Mouse (Mus musculus): ENCODE measurements around the gene Mpv17. TPM values are rescaled to one million over a fixed set of nuclear protein-coding genes. Genes with fewer than 3 reads are reported as not detected.

Mpv17 gene
- polyA plus RNA-seq, 1 experiment from 2014 or later, result 54.4 TPM

DNA sequence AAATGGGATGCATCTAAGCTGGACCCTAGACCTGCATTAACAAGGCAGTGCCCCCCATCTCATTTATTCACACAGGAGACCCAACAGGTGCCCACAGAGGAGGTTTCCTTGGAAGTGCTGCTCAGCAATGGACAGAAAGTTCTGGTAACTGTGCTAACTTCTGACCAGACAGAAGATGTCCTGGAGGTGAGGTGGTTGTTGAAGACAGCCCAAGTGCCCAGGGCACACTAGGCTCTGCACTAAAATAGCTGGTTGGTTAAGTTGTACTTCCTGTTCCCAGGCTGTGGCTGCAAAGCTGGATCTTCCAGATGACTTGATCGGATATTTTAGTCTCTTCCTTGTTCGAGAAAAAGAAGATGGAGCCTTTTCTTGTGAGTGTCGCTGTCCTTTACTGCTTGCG, 41.6 kb upstream of the Mpv17 start:
- H3K9me3 ChIP-seq (replicated peaks), result peaks cover 6% of the 10 kb centered on the region
- peaks cover 66% of the 10 kb centered on the region for H3K36me3 ChIP-seq
- no peak overlapping the region for H3K9ac ChIP-seq
- no peaks in the 10 kb centered on the region for H3K27me3 ChIP-seq
- 94% methylated on average over 4 of the region's 4 CpGs for WGBS
- ATAC-seq (ENCODE audit: low FRiP score), result no peak
- peaks cover 27% of the 10 kb centered on the region for H3K4me1 ChIP-seq
- H3K4me2 ChIP-seq (replicated peaks), result no peak overlapping the region
- no peak overlapping the region for H3K4me3 ChIP-seq
- H3K27ac ChIP-seq, result no peak overlapping the region

DNA sequence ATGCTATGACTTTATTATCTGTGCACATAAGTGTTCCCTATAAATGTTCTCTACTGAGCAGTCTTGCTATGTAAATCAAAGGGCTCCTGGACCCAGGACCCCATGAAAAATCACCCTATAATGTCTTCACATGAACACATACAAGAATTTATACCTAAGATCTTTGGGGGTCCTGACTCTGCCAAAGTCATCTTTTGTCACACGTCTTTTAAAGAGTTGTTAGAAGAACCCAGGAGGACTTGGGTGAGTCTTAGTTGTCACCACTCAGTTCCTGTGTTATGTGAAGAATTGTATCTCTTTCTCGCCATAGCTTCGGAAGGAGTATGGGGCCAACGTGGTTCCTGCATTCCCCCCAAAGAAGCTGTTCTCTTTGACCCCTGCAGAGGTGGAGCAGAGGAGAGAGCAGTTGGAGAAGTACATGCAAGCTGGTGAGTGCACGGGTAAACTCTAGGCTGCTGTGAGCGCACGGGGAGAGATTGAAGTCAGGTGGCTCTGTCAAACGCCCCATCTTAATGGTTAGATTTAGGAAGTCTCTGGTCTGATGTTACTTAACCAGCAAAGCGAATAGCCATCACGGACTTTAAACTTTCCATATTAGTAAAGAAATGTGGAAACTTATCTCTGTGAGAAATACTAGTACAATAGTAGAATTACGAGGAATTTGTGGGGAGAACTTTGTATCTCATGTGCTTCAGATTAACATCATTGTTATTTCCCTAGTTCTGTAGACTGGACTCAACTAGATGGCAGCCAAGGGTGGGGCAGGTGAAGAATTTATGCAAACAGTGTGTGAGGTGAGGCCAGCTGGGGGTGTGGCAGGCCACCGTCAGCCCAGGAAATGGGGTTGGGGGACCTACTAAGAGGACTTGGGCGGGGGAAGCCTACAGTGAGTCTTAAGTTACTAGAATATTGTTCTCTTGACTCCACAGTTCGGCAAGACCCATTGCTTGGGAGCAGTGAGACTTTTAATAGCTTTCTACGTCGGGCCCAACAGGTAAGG, 40.7 kb upstream of the Mpv17 start:
- WGBS, result 94% methylated on average over 16 of the region's 16 CpGs
- Histone ChIP-seq H3K36me3 (peaks cover 68% of the 10 kb centered on the region), H3K9me3 (replicated peaks) (no peaks in the 10 kb centered on the region), H3K4me1 (peaks cover 22% of the 10 kb centered on the region), H3K27ac (no peak overlapping the region), H3K4me3 (peak overlapping the region; percentile 80; the same call in 1 of the 2 replicates), H3K27me3 (no peaks in the 10 kb centered on the region), H3K4me2 (replicated peaks) (peak overlapping the region; percentile 87; the same call in 1 of the 2 replicates), H3K9ac (no peak overlapping the region)
- ATAC-seq (ENCODE audit: low FRiP score), result no peak

DNA sequence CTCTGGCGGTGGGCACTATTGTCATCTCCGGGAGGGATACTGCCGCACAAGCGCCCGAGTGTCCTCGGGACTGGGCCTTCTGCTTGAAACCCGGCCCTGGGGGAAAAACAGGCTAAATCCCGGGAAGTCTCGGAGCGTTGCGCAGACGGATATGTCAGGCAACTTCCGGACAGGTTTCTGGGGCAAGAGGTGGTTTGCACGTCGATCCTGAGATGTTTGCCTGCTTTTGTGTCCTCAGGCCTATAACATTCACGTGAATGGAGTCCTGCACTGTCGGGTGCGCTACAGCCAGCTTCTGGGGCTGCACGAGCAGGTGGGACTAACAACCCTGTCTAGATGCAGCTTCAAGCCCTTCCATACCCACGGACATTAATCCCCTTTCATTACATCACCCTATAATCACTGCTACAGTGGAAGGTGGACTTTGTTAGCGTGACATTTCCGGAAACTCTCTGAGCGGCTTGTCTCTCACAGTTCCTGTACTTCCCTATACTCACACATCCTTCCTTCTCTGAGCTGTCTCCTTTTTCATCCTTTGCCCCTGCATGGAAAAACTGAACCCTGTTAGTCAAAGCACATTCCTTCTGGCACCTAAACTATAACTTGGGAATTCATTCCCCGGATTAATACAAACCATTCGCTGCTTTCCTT, 39.7 kb upstream of the Mpv17 start:
- H3K4me2 ChIP-seq (replicated peaks), result peak overlapping the region; percentile 87
- H3K9me3 ChIP-seq (replicated peaks), result no peaks in the 10 kb centered on the region
- 15% methylated on average over 25 of the region's 25 CpGs for WGBS
- ATAC-seq (ENCODE audit: low FRiP score), result peak; percentile 41
- H3K27ac ChIP-seq, result peak overlapping the region; percentile 83
- peak overlapping the region; percentile 80 for H3K4me3 ChIP-seq
- peaks cover 65% of the 10 kb centered on the region for H3K36me3 ChIP-seq
- H3K27me3 ChIP-seq, result no peaks in the 10 kb centered on the region
- H3K9ac ChIP-seq, result peak overlapping the region; percentile 85
- H3K4me1 ChIP-seq, result peaks cover 22% of the 10 kb centered on the region

DNA sequence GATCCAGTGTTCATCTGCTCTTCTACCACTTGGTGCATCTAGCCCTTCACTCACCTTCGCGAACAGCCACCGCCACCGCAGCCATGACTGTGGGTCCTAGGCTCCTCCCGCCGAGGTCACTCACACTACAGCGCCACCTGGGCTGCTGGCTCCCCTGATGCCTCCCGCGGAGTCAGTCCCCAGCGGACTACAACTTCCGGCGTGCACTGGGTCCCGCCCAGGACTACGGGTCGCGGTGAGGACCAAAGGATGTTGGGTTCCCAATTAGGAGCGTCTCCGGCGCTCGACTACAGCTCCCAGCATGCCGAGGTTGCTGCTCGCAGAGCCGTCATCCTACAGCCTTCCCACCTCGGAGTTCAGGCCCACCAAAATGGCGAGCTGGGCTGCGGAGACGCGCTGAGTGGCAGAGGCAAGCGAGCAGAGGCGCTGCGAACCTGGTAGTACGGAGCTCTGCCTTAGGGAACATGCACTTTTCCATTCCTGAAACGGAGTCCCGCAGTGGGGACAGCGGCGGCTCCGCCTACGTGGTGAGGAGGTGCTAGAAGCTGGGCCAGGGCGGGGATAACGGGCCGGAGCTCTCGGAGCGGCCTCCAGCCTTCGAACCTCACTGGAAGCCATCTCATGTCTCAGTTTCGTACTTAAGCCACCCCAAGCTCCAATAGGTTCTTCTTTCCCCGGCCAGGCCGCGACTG, 39.0 kb upstream of the Mpv17 start, which contains the start of the genes Snx17 and Eif2b4:
Gene Snx17, plus strand, starts transcription at position 289 of the 692 bp plus-strand sequence.
Gene Eif2b4, minus strand, starts transcription at position 492 of the 692 bp plus-strand sequence.
- H3K36me3 ChIP-seq, result peaks cover 65% of the 10 kb centered on the region
- H3K9me3 ChIP-seq (replicated peaks), result no peaks in the 10 kb centered on the region
- peak; percentile 95 for ATAC-seq (ENCODE audit: low FRiP score)
- peaks cover 22% of the 10 kb centered on the region for H3K4me1 ChIP-seq
- H3K4me2 ChIP-seq (replicated peaks), result peak within 1 kb of the TSS; percentile 87
- H3K9ac ChIP-seq, result peak within 1 kb of the TSS; percentile 85
- no peaks in the 10 kb centered on the region for H3K27me3 ChIP-seq
- peak within 1 kb of the TSS; percentile 80 for H3K4me3 ChIP-seq
- peak within 1 kb of the TSS; percentile 83 for H3K27ac ChIP-seq
- WGBS, result under 1% methylated on average over 48 of the region's 48 CpGs

DNA sequence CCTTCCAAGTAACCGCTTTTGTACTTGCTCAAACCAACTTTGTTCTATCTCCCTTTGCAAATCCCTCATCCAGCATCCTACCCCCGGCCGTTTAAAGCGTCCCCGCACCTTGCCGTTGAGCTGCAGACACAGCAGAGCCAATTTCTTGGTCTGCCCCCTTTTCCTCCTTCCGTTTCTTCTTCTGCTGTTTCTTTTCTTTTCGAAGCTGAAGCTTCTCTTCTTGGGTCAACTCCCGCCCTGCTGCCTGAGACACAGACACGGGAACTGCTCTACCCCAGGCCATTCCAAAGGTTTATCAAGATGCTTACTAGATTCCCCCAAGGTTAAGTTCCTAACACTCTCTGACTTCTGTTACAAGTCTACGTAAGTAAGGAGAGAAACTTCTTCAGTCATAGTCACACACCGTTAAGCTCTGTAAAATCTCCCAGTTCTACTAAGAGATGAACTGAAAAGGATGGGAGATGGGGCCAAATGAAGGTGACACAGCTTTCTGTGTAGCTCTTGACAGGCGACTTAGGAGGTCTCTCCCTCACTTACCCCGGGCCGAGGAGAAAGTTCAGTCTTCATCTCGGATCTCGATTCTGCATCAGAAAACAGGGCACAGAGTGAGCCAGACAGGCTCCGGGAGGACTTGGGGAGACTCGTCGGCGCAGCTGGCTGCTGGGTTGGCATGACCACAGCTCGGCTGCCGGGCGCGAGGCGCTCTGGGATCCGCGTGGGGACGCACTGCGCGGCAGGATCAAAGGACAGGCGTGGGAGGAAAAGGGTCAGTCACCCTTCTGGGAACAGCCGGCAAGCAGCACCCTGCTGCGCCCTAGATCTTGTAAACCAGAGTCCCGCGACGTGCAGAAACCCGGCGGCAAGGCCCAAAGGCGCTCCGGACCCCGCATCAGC, 38.2 kb upstream of the Mpv17 start:
- ATAC-seq (ENCODE audit: low FRiP score), result peak; percentile 64
- H3K9me3 ChIP-seq (replicated peaks), result no peaks in the 10 kb centered on the region
- peak overlapping the region; percentile 83 for H3K27ac ChIP-seq
- peak overlapping the region; percentile 80 for H3K4me3 ChIP-seq
- H3K4me1 ChIP-seq, result peaks cover 22% of the 10 kb centered on the region
- H3K27me3 ChIP-seq, result no peaks in the 10 kb centered on the region
- H3K4me2 ChIP-seq (replicated peaks), result peak overlapping the region; percentile 87
- H3K36me3 ChIP-seq, result peaks cover 65% of the 10 kb centered on the region
- H3K9ac ChIP-seq, result peak overlapping the region; percentile 67
- WGBS, result 17% methylated on average over 42 of the region's 42 CpGs

DNA sequence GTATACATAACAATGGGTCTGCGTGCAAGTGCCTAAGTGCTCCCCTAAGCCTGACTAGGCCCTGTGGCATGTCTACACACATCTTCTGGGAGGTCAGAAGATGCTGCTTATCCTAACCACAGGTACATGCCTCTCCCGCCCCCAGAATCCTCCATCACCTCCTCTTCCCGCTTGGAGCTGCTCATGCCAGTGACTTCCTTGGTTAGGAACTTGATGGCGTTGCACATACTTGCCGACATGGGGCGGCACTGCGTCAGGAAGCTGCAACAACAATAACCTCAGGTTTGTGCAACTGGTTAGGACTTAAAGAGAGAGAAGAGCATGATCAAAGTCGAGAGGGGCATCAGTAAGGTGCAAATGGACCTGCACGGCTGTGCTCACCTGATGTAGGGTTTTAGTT, 36.1 kb upstream of the Mpv17 start:
- no peak overlapping the region for H3K9ac ChIP-seq
- H3K4me3 ChIP-seq, result no peak overlapping the region
- H3K9me3 ChIP-seq (replicated peaks), result no peaks in the 10 kb centered on the region
- peaks cover 22% of the 10 kb centered on the region for H3K4me1 ChIP-seq
- peaks cover 52% of the 10 kb centered on the region for H3K36me3 ChIP-seq
- H3K4me2 ChIP-seq (replicated peaks), result no peak overlapping the region
- no peak for ATAC-seq (ENCODE audit: low FRiP score)
- H3K27ac ChIP-seq, result no peak overlapping the region
- 91% methylated on average over 9 of the region's 9 CpGs for WGBS
- H3K27me3 ChIP-seq, result no peaks in the 10 kb centered on the region

DNA sequence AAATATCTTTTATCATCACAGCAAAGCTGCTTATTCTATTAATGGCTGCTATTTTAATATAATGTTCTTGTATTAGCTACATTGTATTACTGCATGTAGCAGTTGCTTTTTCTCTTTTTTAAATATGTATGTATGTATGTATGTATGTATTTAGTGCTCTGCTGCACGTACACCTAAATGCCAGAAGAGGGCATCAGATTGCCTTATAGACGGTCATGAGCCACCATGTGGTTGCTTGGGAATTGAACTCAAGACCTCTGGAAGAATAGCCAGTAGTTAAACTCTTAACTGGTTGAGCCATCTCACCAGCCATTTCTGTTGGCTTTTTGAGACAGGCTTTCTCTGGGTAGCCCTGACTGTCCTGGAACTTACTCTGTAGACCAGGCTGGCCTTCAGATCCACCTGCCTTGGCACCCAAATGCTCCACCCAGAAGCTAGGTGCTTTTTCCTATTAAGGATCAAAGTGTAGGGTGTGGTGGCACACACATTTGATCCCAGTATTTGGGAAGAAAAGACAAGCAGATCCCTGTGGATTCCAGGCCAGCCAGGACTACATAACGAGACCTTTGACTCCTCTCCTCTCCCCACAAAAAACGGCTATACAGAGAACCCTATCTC, 34.3 kb upstream of the Mpv17 start:
- Histone ChIP-seq H3K4me2 (replicated peaks) (no peak overlapping the region), H3K27me3 (no peaks in the 10 kb centered on the region), H3K27ac (no peak overlapping the region), H3K4me1 (peaks cover 11% of the 10 kb centered on the region), H3K36me3 (peaks cover 43% of the 10 kb centered on the region), H3K9ac (no peak overlapping the region), H3K4me3 (no peak overlapping the region), H3K9me3 (replicated peaks) (no peaks in the 10 kb centered on the region)
- 81% methylated on average over 4 of the region's 4 CpGs for WGBS
- no peak for ATAC-seq (ENCODE audit: low FRiP score)

DNA sequence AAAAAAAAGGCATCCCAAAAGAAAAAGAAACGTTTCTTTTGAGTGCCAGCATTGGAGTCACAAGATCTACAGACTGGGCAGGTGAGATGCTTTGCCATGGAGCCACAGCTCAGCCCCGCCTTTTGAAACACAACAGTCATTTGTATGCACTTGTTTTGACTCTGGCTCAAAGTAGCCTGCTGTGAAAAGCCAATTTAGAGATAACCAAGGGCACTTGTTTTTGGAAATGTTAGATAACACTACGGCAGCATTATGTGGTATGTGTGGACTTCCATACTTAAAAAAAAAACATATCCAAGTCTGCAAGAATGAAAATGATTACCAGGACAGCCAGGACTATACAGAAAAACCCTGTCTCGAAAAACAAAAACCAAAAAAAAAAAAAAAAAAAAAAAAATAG, 29.6 kb upstream of the Mpv17 start:
- peaks cover 22% of the 10 kb centered on the region for H3K36me3 ChIP-seq
- no peaks in the 10 kb centered on the region for H3K9me3 ChIP-seq (replicated peaks)
- no peaks in the 10 kb centered on the region for H3K27me3 ChIP-seq
- no peak overlapping the region for H3K4me3 ChIP-seq
- H3K4me2 ChIP-seq (replicated peaks), result no peak overlapping the region
- peaks cover 8% of the 10 kb centered on the region for H3K4me1 ChIP-seq
- WGBS, result 66% methylated on average over 4 of the region's 4 CpGs
- no peak overlapping the region for H3K9ac ChIP-seq
- no peak for ATAC-seq (ENCODE audit: low FRiP score)
- H3K27ac ChIP-seq, result no peak overlapping the region

DNA sequence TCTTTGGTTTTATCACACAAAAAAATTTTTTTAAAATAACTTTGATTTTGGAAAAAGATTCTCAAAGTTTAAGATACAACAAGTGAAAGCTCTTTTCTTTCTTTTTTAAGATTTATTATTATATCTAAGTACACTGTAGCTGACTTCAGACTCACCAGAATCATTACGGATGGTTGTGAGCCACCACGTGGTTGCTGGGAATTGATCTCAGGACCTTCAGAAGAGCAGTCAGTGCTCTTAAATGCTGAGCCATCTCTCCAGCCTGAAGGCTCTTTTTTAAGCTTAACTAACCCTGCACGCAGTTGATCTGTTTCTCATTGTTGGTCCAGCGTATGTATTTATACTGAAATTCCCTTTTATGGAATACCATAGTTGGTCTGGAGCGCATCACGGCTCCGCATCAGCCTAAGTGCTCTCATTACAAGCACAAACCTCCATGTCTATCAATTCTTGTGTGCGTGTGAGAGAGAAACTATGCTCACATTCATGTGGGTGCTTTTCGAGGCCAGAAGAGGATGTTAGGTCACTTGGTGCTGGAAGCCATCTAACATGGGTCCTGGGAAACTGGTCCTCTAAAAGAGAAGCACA, 27.2 kb upstream of the Mpv17 start:
- H3K27me3 ChIP-seq, result no peaks in the 10 kb centered on the region
- H3K36me3 ChIP-seq, result no peaks in the 10 kb centered on the region
- no peaks in the 10 kb centered on the region for H3K9me3 ChIP-seq (replicated peaks)
- no peak overlapping the region for H3K27ac ChIP-seq
- WGBS, result 94% methylated on average over 9 of the region's 9 CpGs
- H3K4me1 ChIP-seq, result peaks cover 9% of the 10 kb centered on the region
- no peak overlapping the region for H3K4me3 ChIP-seq
- no peak for ATAC-seq (ENCODE audit: low FRiP score)
- H3K4me2 ChIP-seq (replicated peaks), result no peak overlapping the region
- no peak overlapping the region for H3K9ac ChIP-seq

DNA sequence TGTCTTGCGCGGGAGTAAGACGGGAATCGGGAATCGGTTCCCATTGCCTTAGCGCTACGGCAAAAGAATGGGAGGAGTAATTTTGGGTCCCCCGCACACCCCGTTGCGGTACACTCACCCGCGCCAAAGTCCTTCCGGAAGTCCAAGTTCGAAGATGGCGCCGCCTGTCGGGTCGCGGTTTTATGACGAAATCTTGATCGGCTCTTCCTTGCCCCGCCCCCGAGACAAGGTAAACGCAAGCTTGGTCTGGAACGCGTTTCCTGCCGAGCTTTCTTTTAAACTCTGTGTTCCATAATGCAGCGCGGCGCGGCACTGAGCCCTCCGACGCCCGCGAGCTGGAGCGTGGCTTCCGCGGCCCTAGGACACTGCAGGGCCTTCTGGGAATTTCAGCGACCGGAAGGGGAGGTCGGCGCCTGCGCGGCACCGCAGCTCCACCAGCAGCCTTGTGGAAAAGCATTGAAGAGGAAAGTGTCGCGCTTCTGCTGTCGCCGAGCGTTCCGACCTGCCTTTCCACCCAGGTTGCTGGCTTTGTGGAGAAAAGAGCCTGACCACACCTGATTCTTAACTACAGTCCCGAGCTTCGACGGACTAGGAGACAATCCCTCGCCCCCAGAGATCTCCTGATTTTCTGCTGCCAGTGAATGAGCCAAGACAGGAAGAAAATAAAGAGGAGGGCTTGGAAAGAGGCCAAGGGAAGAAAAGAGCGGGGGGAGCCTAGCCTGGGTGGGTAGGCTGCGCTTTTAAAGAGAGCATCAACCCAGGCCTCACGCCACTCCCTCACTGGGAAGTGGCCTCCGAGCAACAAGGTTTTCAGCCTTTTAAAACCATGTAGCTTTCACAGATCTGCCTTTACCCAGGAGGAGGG, 25.9 kb upstream of the Mpv17 start, which contains the start of the genes Gm29609 and Gtf3c2:
Gene Gm29609, minus strand, starts transcription at position 146 of the 865 bp plus-strand sequence.
Gene Gtf3c2, minus strand, starts transcription at position 379 of the 865 bp plus-strand sequence.
- WGBS, result under 1% methylated on average over 59 of the region's 59 CpGs
- Histone ChIP-seq H3K9ac (peak within 1 kb of the TSS; percentile 87), H3K4me3 (peak within 1 kb of the TSS; percentile 87), H3K27me3 (no peaks in the 10 kb centered on the region), H3K36me3 (0 out of 2 replicates have a peak, but pooled peaks cover 2% of the 10 kb centered on the region), H3K4me2 (replicated peaks) (peak within 1 kb of the TSS; percentile 87), H3K4me1 (peaks cover 9% of the 10 kb centered on the region), H3K27ac (peak within 1 kb of the TSS; percentile 97), H3K9me3 (replicated peaks) (no peaks in the 10 kb centered on the region)
- peak; percentile 98 for ATAC-seq (ENCODE audit: low FRiP score)

Measured in hindbrain, embryonic 12.5 days (tissue).